Comparison of ENCODE assay signal across 14 mouse cellular contexts in the genomic region with DNA sequence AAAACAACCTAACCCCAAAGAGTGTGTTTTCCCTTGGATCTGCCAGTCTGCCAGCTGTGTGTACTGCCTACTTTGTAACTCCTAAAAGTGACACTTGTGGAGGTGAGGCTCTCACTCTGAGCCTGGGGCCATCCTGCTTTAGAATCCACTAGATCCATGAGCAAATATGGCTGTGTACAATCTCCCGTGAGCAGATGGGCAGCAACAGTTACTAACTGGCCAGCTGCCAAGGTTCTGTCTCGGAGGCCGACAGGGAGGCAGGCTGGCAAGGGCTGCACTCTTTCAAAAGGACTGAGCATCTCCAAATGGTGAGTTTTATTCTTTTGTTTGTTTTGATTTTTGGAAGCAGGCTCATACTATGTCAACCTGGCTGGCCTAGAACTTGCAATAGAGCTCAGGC. TPM values are rescaled to one million over a fixed set of nuclear protein-coding genes. Genes with fewer than 3 reads are reported as not detected.
DNase-seq lines count a peak whose midpoint lies in the region; ATAC-seq lines count a peak whose summit lies in the region.
"Had no signal": no experiment of that assay in that cellular context is flagged by ENCODE, and none has a peak within 500 bp of the region (broad histone marks: within the 10 kb centered on the region; RNA-seq: fewer than 3 reads in every experiment).

No protein-coding gene starts in this region.

- no peaks in the 10 kb centered on the region for H3K9me3 ChIP-seq in forebrain, embryonic 13.5 days (replicated peaks)
- no peaks in the 10 kb centered on the region for H3K9me3 ChIP-seq in forebrain, embryonic 10.5 days
- H3K9me3 ChIP-seq: liver, embryonic 15.5 days had no signal

- peak; percentile 59; the same call in 1 of the 2 replicates for ATAC-seq in forebrain, embryonic 13.5 days
- ATAC-seq in megakaryocyte-erythroid progenitor cell, adult 5-6 weeks (replicated peaks; ENCODE audit: low FRiP score, low TSS enrichment, poor library complexity, severe bottlenecking), result peak; percentile 85
- ATAC-seq in megakaryocyte, adult 5-6 weeks (ENCODE audit: poor library complexity, severe bottlenecking), result no peak
- ATAC-seq: midbrain, embryonic 16.5 days had no signal

- no peak overlapping the region for H3K4me2 ChIP-seq in forebrain, embryonic 13.5 days
- H3K4me2 ChIP-seq: liver, embryonic 15.5 days had no signal

- peaks cover 17% of the 10 kb centered on the region for H3K4me1 ChIP-seq in forebrain, embryonic 13.5 days
- H3K4me1 ChIP-seq in forebrain, embryonic 10.5 days, result no peaks in the 10 kb centered on the region

- peaks cover 86% of the 10 kb centered on the region for H3K36me3 ChIP-seq in forebrain, embryonic 13.5 days (ENCODE audit: poor library complexity, severe bottlenecking)
- H3K36me3 ChIP-seq in forebrain, embryonic 10.5 days (replicated peaks), result peaks cover 98% of the 10 kb centered on the region

- no peak for DNase-seq in forebrain, embryonic 10.5 days (ENCODE audit: extremely low spot score, low spot score)
- DNase-seq in retina, postnatal 1 day, result peak; percentile 76
- no peak for DNase-seq in retina, embryonic 14.5 days (ENCODE audit: low spot score)
- peak; percentile 92 for DNase-seq in cerebellum, adult 9-11 months
- no peak for DNase-seq in kidney, adult 8-10 months
- DNase-seq: B cell, adult 2 months had no signal

- no peak overlapping the region for H3K9ac ChIP-seq in forebrain, embryonic 13.5 days
- H3K9ac ChIP-seq: liver, embryonic 15.5 days had no signal

- H3K4me3 ChIP-seq in forebrain, embryonic 13.5 days, result no peak overlapping the region
- H3K4me3 ChIP-seq in forebrain, embryonic 10.5 days, result no peak overlapping the region
- H3K4me3 ChIP-seq: liver, embryonic 15.5 days had no signal

- no peaks in the 10 kb centered on the region for H3K27me3 ChIP-seq in forebrain, embryonic 13.5 days
- H3K27me3 ChIP-seq in forebrain, embryonic 10.5 days (ENCODE audit: poor library complexity, severe bottlenecking), result 0 out of 2 replicates have a peak, but pooled peaks cover under 1% of the 10 kb centered on the region
- H3K27me3 ChIP-seq: liver, embryonic 15.5 days had no signal

- WGBS in forebrain, embryonic 13.5 days, result 15% methylated on average over 3 of the region's 3 CpGs
- WGBS in forebrain, embryonic 10.5 days, result 91% methylated on average over 3 of the region's 3 CpGs

- peak overlapping the region; percentile 59 for H3K27ac ChIP-seq in forebrain, embryonic 13.5 days
- H3K27ac ChIP-seq in forebrain, embryonic 10.5 days, result no peak overlapping the region
- H3K27ac ChIP-seq: liver, embryonic 15.5 days had no signal

RNA-seq across cellular contexts. Expression of a gene that starts 6.4 kb away (rescaled TPM):
- polyA plus RNA-seq in forebrain, embryonic 13.5 days (2015; fragmentation: Nextera tagmentation; extraction: Ambion mirVana), result 0.09 and 0.21 TPM in 2 replicates
- polyA plus RNA-seq in forebrain, embryonic 10.5 days (2016; fragmentation: Nextera tagmentation; extraction: Ambion mirVana), result 0.22 and 0.29 TPM in 2 replicates
- total RNA-seq in megakaryocyte-erythroid progenitor cell, adult 5-6 weeks (2014; fragmentation: Nextera tagmentation), result not detected in 2 replicates
- not detected in 2 replicates for total RNA-seq in megakaryocyte-erythroid progenitor cell, adult 5-6 weeks (2017)
- total RNA-seq in megakaryocyte, adult 5-6 weeks (2015), result not detected in 2 replicates
- not detected in 2 replicates for total RNA-seq in megakaryocyte, adult 5-6 weeks (2017)
- total RNA-seq: heart, adult 8-10 months; layer of hippocampus, postnatal 36 days had no signal
- polyA plus RNA-seq: liver, embryonic 15.5 days; midbrain, embryonic 16.5 days; stomach, embryonic 16.5 days had no signal

RNA-seq across cellular contexts. Expression of a gene that starts 22.8 kb away (rescaled TPM):
- polyA plus RNA-seq in forebrain, embryonic 13.5 days (2015; fragmentation: Nextera tagmentation; extraction: Ambion mirVana), result 13.5 and 15.7 TPM in 2 replicates
- polyA plus RNA-seq in forebrain, embryonic 10.5 days (2016; fragmentation: Nextera tagmentation; extraction: Ambion mirVana), result 19.8 and 21.1 TPM in 2 replicates
- total RNA-seq in megakaryocyte-erythroid progenitor cell, adult 5-6 weeks (2014; fragmentation: Nextera tagmentation), result 6.7 and 7.9 TPM in 2 replicates
- 5.4 and 6.2 TPM in 2 replicates for total RNA-seq in megakaryocyte-erythroid progenitor cell, adult 5-6 weeks (2017)
- 3.5 and 4.7 TPM in 2 replicates for total RNA-seq in megakaryocyte, adult 5-6 weeks (2015)
- 1.9 and 2.5 TPM in 2 replicates for total RNA-seq in megakaryocyte, adult 5-6 weeks (2017)

Comparison
In these comparisons a context has a peak if more than half of its experiments do, and no peak if none do; other contexts are left out.
1. DNase-seq: peak in retina, postnatal 1 day (single experiment) and cerebellum, adult 9-11 months (single experiment); none in forebrain, embryonic 10.5 days (single experiment), retina, embryonic 14.5 days (single experiment) and kidney, adult 8-10 months (0 of 2).